Mouse (Mus musculus) T-helper 17 cell (primary cell): Measurements from ENCODE around the gene Strada.

Experiments used
- in situ Hi-C, 2 experiments: fragments of 300-600 bp; cut with MboI, MseI; formaldehyde crosslinking; loops; 1 replicate in 1 of 2; 2 replicates in 1 of 2; pipeline ENCODE4 v1.15.1; 2025; ENCODE audit warnings: high pct_unique_total_duplicates in 2 of 2

Gene Strada

GRCm38 (mm10) chr11:106202123-106202465, at the start of gene Strada:
Gene Strada, minus strand, starts transcription at chr11:106202168.
- in situ Hi-C loops: no loop called here

DNA sequence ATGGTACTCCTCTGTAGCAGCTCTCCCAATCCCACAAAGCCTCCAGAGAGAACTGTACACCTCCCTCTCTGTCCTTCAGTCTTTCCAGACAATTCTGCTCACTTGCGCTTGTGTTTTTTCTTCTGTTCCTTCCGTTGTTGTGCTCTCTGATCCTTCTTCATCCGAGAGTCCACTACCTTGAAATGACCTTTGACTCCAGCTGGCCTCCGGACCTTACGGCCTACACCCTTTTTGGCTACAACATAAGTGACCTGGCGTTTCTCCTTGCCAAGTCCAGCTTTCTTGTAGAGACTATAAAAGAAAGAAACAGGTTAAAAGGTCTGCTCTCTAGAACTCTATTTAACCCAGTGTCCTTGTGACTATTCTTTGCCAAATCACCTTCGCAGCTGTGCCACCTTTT, 47.4 kb upstream of the Strada start:
- in situ Hi-C loops: loop anchor here in 1 of 2 experiments (25.0 kb wide), 1 partner anchor 1737 kb away; no protein-coding TSS in a partner anchor

- in situ Hi-C loops: loop anchor here in 1 of 2 experiments (25.0 kb wide), 1 partner anchor 1735 kb away; no protein-coding TSS in a partner anchor
Measured at GRCm38 (mm10) chr11:106246834-106247233, 44.9 kb upstream of the Strada start.

DNA sequence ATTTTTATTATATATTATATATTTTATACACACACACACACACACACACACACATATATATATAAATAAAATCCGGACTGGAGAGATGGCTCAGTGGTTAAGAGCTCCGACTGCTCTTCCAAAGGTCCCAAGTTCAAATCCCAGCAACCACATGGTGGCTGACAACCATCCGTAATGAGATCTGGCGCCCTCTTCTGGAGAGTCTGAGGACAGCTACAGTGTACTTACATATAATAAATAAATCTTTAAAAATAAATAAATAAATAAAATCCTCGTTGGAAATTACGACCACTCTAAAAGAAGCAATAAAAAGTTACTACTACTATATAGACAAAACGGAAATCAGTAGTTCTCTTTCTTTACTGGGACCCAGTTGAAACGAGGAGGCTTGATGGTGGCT, 32.0 kb upstream of the Strada start:
- in situ Hi-C loops: loop anchor here in 1 of 2 experiments (25.0 kb wide), 1 partner anchor 1722 kb away; no protein-coding TSS in a partner anchor

DNA sequence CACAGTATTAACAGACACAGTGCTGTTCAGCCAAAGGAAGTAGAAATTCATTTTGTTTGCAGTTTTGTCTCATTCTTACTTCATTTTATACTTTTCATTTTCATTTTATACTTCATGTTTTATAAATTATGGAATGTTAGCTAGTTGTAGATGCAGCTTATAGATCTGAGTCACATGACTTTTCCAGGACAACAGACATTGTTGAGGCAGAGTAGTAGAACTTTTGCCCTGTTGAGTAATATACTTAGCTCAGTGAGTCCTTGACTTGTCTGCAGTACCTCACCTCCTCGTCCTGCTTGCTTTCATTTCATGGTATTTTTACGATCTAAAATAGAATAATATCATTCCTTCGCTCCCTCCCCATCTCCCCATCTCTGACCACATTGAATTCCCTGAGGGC, 18.6 kb upstream of the Strada start:
- in situ Hi-C loops: no loop called here

DNA sequence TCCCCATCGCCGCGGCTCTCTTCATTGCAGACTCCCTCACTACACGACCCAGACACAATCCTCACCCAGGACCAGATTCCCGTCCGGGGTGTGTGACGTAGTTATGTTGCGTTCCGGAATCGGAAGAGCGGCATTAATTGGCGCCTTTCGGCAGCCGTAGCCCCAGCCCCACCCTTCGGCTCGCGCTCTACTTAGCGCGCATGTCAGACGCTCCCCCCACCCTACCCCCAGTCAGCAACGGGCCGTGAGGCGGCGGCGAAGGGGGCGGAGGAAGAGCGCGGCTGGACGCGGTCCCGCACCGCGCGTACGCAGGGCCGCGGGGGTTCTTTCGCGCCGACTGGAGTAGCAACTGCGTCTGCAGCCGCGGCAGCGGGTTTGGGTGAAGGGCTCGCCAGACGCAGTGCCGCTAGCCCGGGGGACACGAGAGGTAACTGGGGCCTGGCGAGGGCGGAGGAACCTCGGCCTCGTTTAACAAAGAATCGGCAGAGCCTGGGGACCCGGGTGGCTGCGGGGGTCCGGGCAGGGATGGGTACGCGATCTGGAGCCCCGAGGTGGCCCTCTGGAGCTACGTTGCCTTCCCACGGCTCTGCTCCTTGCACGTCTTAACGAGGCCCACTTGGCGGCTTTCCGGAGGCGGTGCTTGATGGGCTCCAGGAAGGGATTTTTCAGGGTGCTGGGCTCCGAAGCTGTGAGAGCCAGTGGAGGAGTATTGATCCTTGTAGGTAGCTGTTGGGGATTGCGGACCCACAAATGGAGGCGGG, 14.9 kb upstream of the Strada start, which contains the start of gene Ddx42:
Gene Ddx42 (plus strand): TSS at position 197 of the 761 bp plus-strand sequence.
- in situ Hi-C loops: no loop called here

- in situ Hi-C loops: no loop called here
Measured at GRCm38 (mm10) chr11:106215927-106216729, 14.2 kb upstream of the Strada start, which contains the start of gene Ccdc47. Gene Ccdc47, minus strand, starts transcription at chr11:106216344.

DNA sequence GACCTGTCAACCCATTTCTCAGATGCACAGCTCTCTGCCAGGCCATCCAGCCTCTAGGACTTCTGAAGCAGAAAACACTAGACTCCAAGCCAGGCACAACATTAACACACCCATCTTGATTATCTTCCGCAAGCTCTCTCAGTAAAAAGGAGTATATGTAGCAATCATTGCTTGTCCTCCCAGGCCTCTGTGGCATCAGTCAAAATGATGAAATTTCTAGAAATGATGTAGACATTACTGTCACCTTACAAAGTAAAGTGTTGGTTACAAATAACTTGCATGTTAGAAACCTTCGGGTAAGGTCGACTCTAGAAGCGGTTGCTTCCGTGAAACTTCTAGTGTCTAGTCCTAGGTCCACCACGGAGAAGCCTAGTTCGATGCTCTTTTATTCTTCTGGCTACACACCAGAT, 13.5 kb upstream of the Strada start:
- in situ Hi-C loops: no loop called here

GRCm38 (mm10) chr11:106214856-106215255, 12.9 kb upstream of the Strada start:
- in situ Hi-C loops: loop anchor here in 1 of 2 experiments (5.0 kb wide), 1 partner anchor 53 kb away; the partner anchor contains the start of genes Gm10840 and Limd2

DNA sequence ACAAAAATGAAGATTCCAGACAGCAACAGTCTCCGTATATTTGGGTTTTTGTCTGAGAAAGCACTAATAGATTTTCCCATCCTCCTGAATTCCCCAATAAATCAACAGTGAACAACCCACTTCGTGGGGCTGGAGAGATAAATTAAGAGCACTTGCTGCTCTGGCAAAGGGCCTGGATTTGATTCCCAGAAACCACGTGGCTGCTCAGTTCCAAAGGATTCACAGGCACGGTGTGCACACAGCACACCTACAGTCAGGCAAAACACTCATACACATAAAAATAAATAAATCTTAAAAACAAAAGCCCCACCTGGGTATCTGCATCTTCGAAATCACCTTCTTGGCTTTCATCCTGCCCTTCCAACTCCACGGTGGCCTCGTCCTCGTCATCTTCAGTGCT, 10.8 kb upstream of the Strada start:
- in situ Hi-C loops: loop anchor here in 1 of 2 experiments (5.0 kb wide), 1 partner anchor 50 kb away; the partner anchor contains the start of genes Gm10840 and Limd2

DNA sequence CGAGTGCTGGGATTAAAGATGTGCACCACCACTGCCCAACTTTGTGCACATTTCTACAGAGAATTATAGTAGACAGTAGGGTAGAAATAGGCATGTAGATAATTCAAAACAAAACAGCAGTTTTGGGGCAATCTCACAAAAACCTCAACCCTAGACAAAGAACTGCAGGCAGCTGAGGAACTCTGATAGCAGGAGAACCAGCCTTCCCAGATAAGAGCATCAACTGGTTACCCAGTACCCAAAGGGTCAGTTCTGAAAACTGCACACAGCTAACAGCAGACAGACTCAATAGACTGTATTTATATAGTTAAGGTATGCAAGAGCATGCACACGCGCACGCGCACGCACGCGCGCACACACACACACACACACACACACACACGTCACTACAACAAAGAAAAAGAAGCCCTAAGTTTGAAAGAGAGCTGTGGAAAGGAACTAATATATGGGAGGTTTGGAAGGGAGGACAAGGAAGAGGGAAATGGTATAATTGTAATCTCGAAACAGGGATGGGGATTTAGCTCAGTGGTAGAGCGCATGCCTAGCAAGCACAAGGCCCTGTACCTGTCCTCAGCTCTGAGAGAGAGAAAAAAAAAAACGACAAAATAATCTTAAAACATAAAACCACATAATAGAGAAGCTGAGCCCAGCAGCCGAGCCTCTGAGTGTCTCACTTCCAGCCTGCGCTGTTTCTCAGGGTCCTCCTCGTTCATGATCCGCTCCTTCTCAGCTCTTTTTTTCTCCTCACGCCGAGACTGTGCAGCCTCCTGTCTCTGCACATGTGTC, 438 bp downstream of the Strada start:
- in situ Hi-C loops: no loop called here

DNA sequence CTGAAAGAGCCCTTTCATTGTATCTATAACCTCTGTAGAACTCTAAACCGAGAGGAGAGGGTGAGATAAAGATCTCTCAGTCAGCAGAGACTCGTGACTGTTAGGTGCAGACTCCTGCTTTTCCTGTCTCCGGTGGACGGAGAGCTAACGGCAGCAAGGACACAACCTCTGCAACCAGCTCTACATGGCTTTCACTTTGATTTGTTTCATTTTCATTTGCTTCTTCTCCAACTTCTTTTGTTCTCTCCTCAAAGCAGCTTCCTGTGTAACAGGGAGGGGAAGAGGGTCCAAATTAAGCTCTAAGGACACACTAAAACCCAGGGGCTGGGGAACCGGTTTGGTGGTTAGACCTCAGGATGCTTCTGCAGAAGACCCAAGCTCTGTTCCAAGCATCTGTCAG, 1.2 kb downstream of the Strada start:
- in situ Hi-C loops: no loop called here

DNA sequence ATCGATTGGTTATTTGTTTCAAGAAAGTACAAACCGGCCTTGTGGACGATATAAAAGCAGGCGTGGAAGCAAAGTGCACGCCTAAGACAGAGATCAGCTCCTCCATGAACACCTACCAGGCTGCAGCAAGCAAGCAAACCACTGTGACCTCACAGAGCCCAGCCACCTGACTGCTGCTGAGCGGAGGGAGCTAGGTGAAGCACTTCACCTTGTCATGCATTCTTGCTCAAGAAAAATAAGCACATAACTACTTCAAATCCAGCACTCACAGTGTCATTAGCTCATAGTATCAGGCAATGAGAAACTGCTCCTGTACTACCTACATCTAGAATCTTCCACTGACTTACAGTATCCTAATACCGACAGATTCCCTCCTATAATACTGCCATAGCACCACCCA, 2.0 kb downstream of the Strada start:
- in situ Hi-C loops: loop anchor here in 1 of 2 experiments (10.0 kb wide), 1 partner anchor 925 kb away; no protein-coding TSS in a partner anchor

- in situ Hi-C loops: loop anchor here in 1 of 2 experiments (10.0 kb wide), 1 partner anchor 927 kb away; no protein-coding TSS in a partner anchor
Measured at GRCm38 (mm10) chr11:106198277-106198676, 3.7 kb downstream of the Strada start.

DNA sequence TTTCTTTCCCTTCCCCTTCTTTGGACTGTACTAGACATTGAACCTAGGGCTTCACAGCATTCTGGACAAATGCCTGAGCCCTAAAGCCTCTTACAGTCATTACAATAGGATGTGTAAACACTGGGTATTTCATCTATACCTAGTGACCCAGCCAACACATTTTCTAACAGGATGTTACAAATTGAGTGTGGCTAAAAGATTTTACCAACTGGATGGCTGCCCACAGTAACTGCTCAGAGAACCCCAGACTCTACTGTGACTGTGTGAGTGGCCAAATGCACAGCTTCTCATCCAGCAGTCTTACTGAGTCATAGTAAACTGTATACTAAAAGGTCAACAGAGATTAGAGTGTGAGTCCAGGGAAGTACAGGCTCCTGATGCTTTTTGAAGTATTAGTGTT, 6.6 kb downstream of the Strada start:
- in situ Hi-C loops: loop anchor here in 1 of 2 experiments (10.0 kb wide), 1 partner anchor 929 kb away; no protein-coding TSS in a partner anchor

GRCm38 (mm10) chr11:106194891-106195290, 7.1 kb downstream of the Strada start:
- in situ Hi-C loops: loop anchor here in 1 of 2 experiments (5.0 to 10.0 kb wide), 2 partner anchors 43 to 930 kb away; no protein-coding TSS in a partner anchor

- in situ Hi-C loops: loop anchor here in 1 of 2 experiments (5.0 to 10.0 kb wide), 2 partner anchors 42 to 931 kb away; no protein-coding TSS in a partner anchor
Measured at GRCm38 (mm10) chr11:106194155-106194541, 7.8 kb downstream of the Strada start.

DNA sequence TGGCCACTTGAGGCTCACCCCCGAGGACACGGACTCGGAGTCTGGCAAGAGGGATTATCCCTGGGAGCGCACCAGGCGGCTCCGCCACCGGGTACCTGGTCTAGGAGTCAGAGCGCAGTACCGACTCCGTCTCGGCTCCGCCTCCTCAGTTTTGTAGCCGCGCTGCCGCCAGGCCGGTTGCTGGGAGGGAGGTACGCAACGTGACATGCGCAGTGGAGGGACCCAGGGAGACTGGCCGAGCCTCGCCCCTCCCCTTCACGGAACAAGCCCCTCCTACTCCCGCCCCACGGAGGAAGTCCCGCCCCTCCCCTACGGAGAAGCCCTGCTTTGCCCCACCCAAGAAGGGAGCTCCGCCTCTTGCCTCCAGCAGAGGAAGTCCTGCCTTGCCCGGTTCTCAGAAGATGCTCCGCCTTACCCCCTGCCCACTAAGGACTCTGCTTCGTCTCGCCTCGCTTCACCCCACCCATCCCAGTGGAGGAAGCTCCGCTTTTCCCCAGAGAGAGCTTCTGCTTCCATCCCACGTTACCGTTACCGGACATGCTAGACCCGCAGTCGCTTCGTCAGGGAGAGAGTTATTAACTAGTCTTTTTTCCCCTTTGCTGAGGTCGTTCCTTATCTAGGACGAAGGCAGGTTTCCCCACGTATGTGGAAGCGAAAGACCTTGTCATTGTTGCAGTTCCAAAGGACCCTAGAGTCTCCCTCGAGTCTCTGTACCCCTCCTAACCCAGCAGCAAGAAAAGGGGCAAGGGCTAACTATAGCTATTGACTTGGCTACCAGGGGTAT, 8.4 kb downstream of the Strada start:
- in situ Hi-C loops: loop anchor here in 1 of 2 experiments (5.0 to 10.0 kb wide), 2 partner anchors 41 to 931 kb away; no protein-coding TSS in a partner anchor

DNA sequence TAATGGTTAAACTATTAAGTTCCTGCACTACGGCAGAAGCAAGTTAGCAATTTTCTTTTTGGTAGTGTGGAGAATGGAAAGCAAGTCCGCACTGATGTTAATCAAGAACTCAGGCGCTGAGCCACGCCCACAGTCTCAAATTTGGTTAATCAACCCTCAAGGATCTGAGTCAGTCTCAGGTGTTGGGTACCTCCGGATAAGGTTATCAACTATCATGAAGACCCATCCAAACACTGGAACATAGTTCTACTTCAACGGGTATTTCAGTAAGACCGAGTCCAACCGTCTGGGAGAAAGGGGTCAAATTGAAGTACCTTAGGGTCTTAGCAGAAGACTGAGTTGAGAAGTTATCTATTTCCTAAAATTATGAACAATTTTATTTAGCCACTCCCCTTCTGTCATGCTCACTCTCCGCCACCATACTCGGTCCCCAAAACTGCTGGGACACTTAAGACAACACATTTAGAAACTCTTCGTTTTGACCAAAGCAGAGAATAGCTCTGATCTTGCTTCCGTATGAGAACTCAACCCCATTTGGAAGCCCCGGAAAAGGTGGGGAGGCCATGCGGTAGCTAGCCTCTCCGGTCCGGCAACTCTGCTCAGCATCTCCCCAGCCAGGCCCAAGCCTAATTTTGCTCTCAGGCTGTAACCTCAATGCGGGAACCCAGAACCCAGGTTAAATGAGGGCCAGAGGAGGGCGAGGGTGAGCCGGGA, 9.2 kb downstream of the Strada start:
- in situ Hi-C loops: loop anchor here in 1 of 2 experiments (5.0 to 10.0 kb wide), 2 partner anchors 41 to 932 kb away; no protein-coding TSS in a partner anchor
